Mouse (Mus musculus) R1 (cell line): ENCODE measurements around the gene Tnip2.

Source experiments
- DNase-seq: peaks from one replicate; pipeline ENCODE4 v3.0.0-alpha.2; 2018; ENCODE audit warnings: low read depth, low spot score

The Tnip2 gene

GRCm38 (mm10) chr5:34524511-34524910 lies 10.7 kb upstream of the Tnip2 start:
- DNase-seq: no peak

DNA sequence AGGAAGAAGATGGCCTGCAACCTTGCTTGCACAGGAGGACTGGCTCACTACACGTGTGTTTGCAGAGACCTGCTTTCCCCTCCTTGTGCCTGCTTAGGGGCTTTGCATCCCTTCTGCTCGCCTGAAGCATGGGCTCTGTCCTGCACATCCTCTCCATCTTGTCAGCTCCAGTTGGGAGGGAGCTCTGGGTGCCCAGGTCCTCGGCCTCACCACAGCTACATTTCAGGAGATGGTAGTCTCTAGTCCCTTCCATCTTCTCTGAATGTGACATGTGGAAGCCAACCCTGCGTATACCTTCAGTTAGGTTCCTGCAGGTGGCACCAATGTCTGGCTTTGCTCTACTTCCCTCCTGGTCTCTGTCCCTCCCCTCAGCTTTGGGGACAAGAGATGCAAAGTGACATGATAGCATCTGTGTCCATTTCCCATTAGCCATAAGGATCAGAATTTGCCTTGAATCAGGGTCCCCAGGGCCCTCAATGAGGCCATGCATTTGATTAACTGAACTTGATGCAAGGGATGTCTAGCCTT lies 10.2 kb upstream of the Tnip2 start:
- no peak for DNase-seq

GRCm38 (mm10) chr5:34521337-34521736 lies 7.5 kb upstream of the Tnip2 start:
- no peak for DNase-seq

- no peak for DNase-seq
Observed at GRCm38 (mm10) chr5:34520458-34521209, 6.8 kb upstream of the Tnip2 start.

- DNase-seq: no peak
Observed at GRCm38 (mm10) chr5:34519389-34519910, 5.7 kb upstream of the Tnip2 start.

- DNase-seq: peak; percentile 93
Observed at GRCm38 (mm10) chr5:34517913-34518312, 4.1 kb upstream of the Tnip2 start.

- no peak for DNase-seq
Observed at GRCm38 (mm10) chr5:34515096-34515495, 1.3 kb upstream of the Tnip2 start.

- no peak for DNase-seq
Observed at GRCm38 (mm10) chr5:34514218-34514566, 401 bp upstream of the Tnip2 start.

DNA sequence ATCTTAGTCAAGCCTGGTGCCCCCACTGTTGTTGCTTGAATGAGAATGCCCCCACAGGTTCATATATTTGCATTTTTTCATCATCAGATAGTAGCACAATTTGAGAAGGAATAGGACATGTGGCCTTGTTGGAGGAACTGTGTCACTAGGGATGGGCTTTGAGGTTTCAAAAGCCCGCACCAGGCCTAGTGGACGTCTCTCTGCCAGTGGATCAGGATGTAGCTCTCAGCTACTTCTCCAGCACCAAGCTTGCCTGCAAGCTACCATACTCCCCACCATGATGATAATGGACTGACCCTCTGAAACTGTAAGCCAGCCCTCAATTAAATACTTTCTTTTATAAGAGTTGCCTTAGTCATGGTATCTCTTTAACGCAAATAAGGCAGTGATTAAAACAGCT lies 1.3 kb downstream of the Tnip2 start:
- DNase-seq: no peak

DNA sequence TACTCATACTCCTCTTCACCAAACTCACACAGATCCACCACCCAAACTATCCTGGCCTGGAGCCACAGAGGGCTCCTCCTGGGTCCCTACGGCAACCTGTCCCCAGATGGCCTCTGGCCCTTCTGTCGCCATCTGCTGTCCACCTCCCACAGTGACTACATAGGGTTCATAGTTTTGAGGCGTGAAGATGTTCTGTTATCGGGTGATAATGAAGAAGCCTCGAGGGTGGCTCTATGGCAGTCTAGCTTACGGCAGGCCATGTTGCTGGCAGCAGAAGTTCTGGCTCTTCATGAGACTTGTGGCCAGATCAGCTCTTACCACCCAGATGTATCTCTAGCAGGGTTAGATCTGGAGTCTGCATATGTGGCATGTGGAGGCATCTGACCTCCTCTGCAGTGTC lies 11.0 kb downstream of the Tnip2 start:
- DNase-seq: no peak

DNA sequence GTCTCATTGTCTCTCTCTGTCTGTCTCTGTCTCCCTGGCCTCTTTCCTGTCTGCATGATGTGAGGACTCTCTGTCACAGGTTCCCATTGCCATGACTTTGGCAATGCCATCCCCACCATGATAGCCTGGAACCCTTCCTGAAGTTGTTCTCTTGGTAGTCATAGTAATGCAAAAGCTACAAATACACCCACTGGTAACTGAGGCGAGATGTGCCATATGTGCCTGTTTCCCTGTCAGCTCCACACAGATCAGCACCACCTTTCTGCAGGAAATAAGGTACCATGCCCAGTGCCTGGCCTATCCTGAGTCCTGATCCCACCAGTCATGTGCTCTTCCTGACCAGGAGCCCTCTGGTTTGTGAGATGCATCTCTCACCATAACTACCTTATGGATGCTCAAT lies 11.4 kb downstream of the Tnip2 start:
- no peak for DNase-seq

DNA sequence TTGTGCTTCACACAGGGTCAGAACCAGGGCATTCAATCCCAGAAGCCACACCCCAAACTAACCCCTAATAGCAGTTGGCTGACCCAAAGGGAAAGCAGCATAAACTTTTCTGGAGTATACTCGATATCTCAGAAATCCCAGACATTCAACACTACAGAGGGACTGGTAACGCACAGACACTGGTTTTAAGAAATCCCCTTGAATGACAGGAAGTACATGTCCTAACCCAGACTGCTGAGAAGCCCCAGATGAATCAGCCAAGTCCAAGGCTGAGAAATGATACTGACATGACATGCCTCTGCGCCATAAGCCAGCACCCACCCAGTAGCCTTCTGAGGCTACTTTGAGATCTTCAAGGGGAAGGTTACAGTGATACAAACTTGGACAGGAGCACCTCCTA lies 12.2 kb downstream of the Tnip2 start:
- no peak for DNase-seq

GRCm38 (mm10) chr5:34500886-34501285 lies 12.9 kb downstream of the Tnip2 start:
- DNase-seq: no peak

GRCm38 (mm10) chr5:34496745-34497144 lies 17.0 kb downstream of the Tnip2 start:
- DNase-seq: peak; percentile 15

DNA sequence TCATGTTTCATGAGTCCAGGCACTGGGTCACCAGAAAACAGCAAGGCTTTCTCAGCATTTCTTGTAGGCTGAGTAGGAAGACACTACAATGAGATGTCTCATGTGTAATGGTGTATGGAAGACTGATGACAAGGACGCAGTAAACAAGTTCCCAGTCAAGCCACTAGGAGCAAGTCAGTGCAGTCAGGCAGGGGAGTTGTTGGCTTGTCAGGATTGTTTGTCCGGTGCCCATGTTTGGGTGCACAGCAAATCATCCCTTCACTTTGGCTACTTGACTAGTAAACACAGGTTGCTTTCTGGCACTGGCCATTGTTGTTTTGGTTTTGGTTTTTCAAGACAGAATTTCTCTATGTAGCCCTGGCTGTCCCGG lies 24.4 kb downstream of the Tnip2 start:
- DNase-seq: no peak

GRCm38 (mm10) chr5:34488741-34489417 lies 24.9 kb downstream of the Tnip2 start:
- DNase-seq: no peak

- DNase-seq: no peak
Observed at GRCm38 (mm10) chr5:34487320-34488090, 26.3 kb downstream of the Tnip2 start.

DNA sequence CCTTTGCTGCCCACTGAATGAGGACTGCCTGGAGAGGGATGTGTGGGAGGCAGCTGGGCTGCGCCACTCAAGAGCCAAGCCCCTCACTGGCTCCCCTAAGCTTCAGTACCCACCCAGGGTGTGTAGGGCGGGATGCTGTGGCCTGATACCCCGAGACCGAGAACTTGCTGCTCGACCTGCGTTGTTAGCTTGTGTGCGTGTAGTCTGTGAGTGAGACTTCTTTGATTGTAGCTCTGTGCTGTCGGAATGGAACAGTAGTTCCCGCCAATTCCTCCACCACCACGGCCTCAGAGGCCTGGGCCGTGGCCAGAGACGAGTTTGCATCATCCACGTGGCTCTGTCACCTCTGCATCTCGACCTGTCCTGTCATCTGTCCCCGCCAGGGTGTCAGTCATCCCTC lies 28.1 kb downstream of the Tnip2 start:
- DNase-seq: peak; percentile 25

GRCm38 (mm10) chr5:34480926-34481325 lies 32.9 kb downstream of the Tnip2 start:
- peak; percentile 52 for DNase-seq

GRCm38 (mm10) chr5:34468039-34468775 lies 45.6 kb downstream of the Tnip2 start:
- DNase-seq: no peak

DNA sequence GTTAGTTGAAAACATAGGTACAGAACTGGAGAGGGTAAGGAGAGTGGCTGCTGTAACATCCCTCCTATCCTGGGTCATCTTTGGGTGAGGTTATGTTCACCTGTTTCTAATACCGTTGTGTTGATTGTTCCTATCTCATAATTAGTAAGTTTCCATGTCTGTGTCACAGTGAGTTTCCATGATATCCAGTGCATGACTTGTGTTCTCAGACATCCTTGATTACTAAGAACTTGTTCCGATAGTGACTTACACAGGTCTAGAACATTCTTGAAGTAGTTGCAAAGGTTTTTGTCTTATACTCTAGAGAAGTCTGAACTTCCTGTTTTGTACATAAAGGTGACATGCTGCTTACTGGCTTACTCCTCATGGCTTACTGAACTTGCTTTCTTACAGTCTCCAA lies 47.1 kb downstream of the Tnip2 start:
- no peak for DNase-seq

DNA sequence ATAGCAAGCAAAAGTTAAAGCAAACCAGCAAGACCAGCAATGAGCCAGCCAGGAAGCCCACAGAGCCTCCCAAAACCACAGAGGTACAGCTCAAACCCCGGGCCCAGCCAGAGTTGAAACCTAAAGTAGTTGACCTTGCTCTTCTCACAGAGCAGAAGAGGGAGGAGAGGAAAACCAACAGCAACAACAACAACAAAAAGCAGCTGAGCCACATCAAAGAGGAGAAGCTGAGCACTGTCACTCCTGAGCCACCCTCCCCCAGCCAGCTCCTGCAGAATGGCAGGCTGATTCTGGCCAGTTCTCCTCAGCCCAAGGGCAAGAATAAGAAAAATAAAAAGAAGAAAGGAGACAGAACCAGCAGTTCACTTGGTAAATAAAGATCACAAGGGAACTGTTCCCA lies 47.7 kb downstream of the Tnip2 start:
- DNase-seq: no peak
